13 mouse cellular contexts compared by ENCODE assay signal in the genomic region with DNA sequence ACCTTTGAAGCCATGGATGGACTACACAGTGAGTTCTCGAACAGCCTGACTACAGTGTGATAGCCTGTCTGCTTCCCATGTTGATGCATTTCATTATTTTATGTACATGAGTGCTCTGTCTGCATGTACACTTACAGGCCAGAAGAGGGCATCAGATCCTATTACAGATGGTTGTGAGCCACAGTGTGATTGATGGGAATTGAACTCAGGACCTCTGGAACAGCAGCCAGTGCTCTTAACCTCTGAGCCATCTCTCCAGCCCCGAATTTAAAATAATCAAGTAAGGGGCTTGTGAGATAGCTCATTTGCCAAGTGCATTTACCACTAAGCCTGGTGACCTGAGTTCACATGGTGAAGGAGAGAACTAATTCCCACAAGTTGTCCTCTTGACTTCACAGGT. TPM values are rescaled to one million over a fixed set of nuclear protein-coding genes. Genes with fewer than 3 reads are reported as not detected.
A peak's percentile ranks its signal among the peaks of the same experiment; 100 is the strongest.
DNase-seq lines count a peak whose midpoint lies in the region; ATAC-seq and TF ChIP-seq lines count a peak whose summit lies in the region.
"Had no signal": no experiment of that assay in that cellular context is flagged by ENCODE, and none has a peak within 500 bp of the region (broad histone marks: within the 10 kb centered on the region; RNA-seq: fewer than 3 reads in every experiment).

No protein-coding gene starts in this region.

- peak; percentile 38 for TF ChIP-seq RAD21 in MEL (IDR thresholded peaks at IDR 0.05; ENCODE audit: low read depth, low read length)

- 74% methylated on average over 2 of the region's 2 CpGs for WGBS in hindbrain, postnatal 0 days
- WGBS in hindbrain, embryonic 11.5 days, result 73% methylated on average over 2 of the region's 2 CpGs
- WGBS in midbrain, postnatal 0 days, result 78% methylated on average over 2 of the region's 2 CpGs
- WGBS in midbrain, embryonic 14.5 days, result 93% methylated on average over 2 of the region's 2 CpGs
- WGBS in hindbrain, embryonic 12.5 days, result 74% methylated on average over 2 of the region's 2 CpGs

- H3K4me3 ChIP-seq in hindbrain, postnatal 0 days (ENCODE audit: low read length), result no peak overlapping the region
- H3K4me3 ChIP-seq in hindbrain, embryonic 11.5 days (ENCODE audit: low read depth, low read length), result no peak overlapping the region
- no peak overlapping the region for H3K4me3 ChIP-seq in midbrain, postnatal 0 days (ENCODE audit: low read depth, low read length)
- H3K4me3 ChIP-seq in midbrain, embryonic 14.5 days (replicated peaks; ENCODE audit: low read depth, low read length), result no peak overlapping the region
- H3K4me3 ChIP-seq in MEL (ENCODE audit: control insufficient read depth in 1 of 2, insufficient read depth in 1 of 2, low read depth in 2 of 2, low read length in 2 of 2), result no peak overlapping the region
- no peak overlapping the region for H3K4me3 ChIP-seq in hindbrain, embryonic 12.5 days
- H3K4me3 ChIP-seq: erythroblast, embryonic 14.5 days; lung, embryonic 15.5 days had no signal

- ATAC-seq in hindbrain, postnatal 0 days, result no peak
- no peak for ATAC-seq in hindbrain, embryonic 11.5 days (ENCODE audit: low FRiP score)
- ATAC-seq in midbrain, postnatal 0 days (ENCODE audit: low FRiP score), result no peak
- ATAC-seq in midbrain, embryonic 14.5 days (ENCODE audit: low FRiP score, low TSS enrichment), result no peak
- ATAC-seq in hindbrain, embryonic 12.5 days (ENCODE audit: low FRiP score), result no peak

- no peak for DNase-seq in hindbrain, postnatal 0 days (ENCODE audit: low spot score)
- DNase-seq in hindbrain, embryonic 11.5 days (ENCODE audit: low spot score), result no peak
- no peak for DNase-seq in midbrain, postnatal 0 days (ENCODE audit: low spot score)
- DNase-seq in midbrain, embryonic 14.5 days, result no peak
- DNase-seq in MEL (ENCODE audit: low read depth, low spot score), result peak; percentile 80
- peak; percentile 40 for DNase-seq in splenic B cell, adult 2 months (ENCODE audit: low read depth, low spot score)
- DNase-seq in left cerebral cortex, postnatal 10 days (ENCODE audit: extremely low spot score in 1 of 2, low spot score in 2 of 2), result no peak
- DNase-seq: adrenal gland, postnatal 10 days; heart, postnatal 36 days; kidney, adult 8-10 months had no signal

- intact Hi-C loops in left cerebral cortex, postnatal 10 days (cut with DNase I), result no loop called here

- peaks cover 4% of the 10 kb centered on the region; the same call in 1 of the 2 replicates for H3K4me1 ChIP-seq in hindbrain, postnatal 0 days (ENCODE audit: insufficient read depth, low read length)
- peaks cover 2% of the 10 kb centered on the region; the same call in 1 of the 2 replicates for H3K4me1 ChIP-seq in hindbrain, embryonic 11.5 days (replicated peaks; ENCODE audit: control insufficient read depth, insufficient read depth, low read length)
- no peaks in the 10 kb centered on the region for H3K4me1 ChIP-seq in midbrain, postnatal 0 days (ENCODE audit: insufficient read depth, low read length)
- H3K4me1 ChIP-seq in midbrain, embryonic 14.5 days (ENCODE audit: control insufficient read depth, insufficient read depth, low read length), result peaks cover 5% of the 10 kb centered on the region
- H3K4me1 ChIP-seq in MEL (ENCODE audit: control insufficient read depth in 1 of 2, insufficient read depth in 2 of 2, low read length in 2 of 2), result peaks cover 0 to 12% of the 10 kb centered on the region in 2 experiments; a peak in 3 of 4 replicates
- H3K4me1 ChIP-seq in hindbrain, embryonic 12.5 days, result peaks cover 6% of the 10 kb centered on the region

- no peak overlapping the region for H3K9ac ChIP-seq in hindbrain, postnatal 0 days (replicated peaks; ENCODE audit: low read length)
- H3K9ac ChIP-seq in hindbrain, embryonic 11.5 days (ENCODE audit: low read depth, low read length), result no peak overlapping the region
- no peak overlapping the region for H3K9ac ChIP-seq in midbrain, postnatal 0 days (replicated peaks; ENCODE audit: low read length, poor library complexity, severe bottlenecking)
- no peak overlapping the region for H3K9ac ChIP-seq in midbrain, embryonic 14.5 days (replicated peaks; ENCODE audit: low read length)
- no peak overlapping the region for H3K9ac ChIP-seq in MEL (ENCODE audit: control insufficient read depth, low read depth, low read length, poor library complexity, severe bottlenecking)
- no peak overlapping the region for H3K9ac ChIP-seq in hindbrain, embryonic 12.5 days
- H3K9ac ChIP-seq: lung, embryonic 15.5 days had no signal

- H3K9me3 ChIP-seq in hindbrain, postnatal 0 days (ENCODE audit: low read length), result no peaks in the 10 kb centered on the region
- no peaks in the 10 kb centered on the region for H3K9me3 ChIP-seq in hindbrain, embryonic 11.5 days (ENCODE audit: control insufficient read depth, low read length)
- no peaks in the 10 kb centered on the region for H3K9me3 ChIP-seq in midbrain, postnatal 0 days (ENCODE audit: low read length)
- no peaks in the 10 kb centered on the region for H3K9me3 ChIP-seq in midbrain, embryonic 14.5 days (ENCODE audit: control insufficient read depth, low read length)
- no peaks in the 10 kb centered on the region for H3K9me3 ChIP-seq in MEL (replicated peaks; ENCODE audit: insufficient read depth, low read length)
- H3K9me3 ChIP-seq in hindbrain, embryonic 12.5 days (replicated peaks), result no peaks in the 10 kb centered on the region
- H3K9me3 ChIP-seq: lung, embryonic 15.5 days had no signal

- no peaks in the 10 kb centered on the region for H3K27me3 ChIP-seq in hindbrain, postnatal 0 days (ENCODE audit: insufficient read depth, low read length)
- no peaks in the 10 kb centered on the region for H3K27me3 ChIP-seq in hindbrain, embryonic 11.5 days (ENCODE audit: control insufficient read depth, insufficient read depth, low read length)
- no peaks in the 10 kb centered on the region for H3K27me3 ChIP-seq in midbrain, postnatal 0 days (ENCODE audit: insufficient read depth, low read length)
- H3K27me3 ChIP-seq in midbrain, embryonic 14.5 days (ENCODE audit: control insufficient read depth, insufficient read depth, low read length), result no peaks in the 10 kb centered on the region
- H3K27me3 ChIP-seq in MEL (ENCODE audit: control insufficient read depth in 1 of 2, insufficient read depth in 2 of 2, low read length in 2 of 2), result no peaks in the 10 kb centered on the region
- H3K27me3 ChIP-seq in splenic B cell, adult 2 months (ENCODE audit: control insufficient read depth, insufficient read depth, low read length, poor library complexity, severe bottlenecking), result no peaks in the 10 kb centered on the region
- H3K27me3 ChIP-seq in hindbrain, embryonic 12.5 days, result no peaks in the 10 kb centered on the region
- H3K27me3 ChIP-seq: lung, embryonic 15.5 days had no signal

- no peak overlapping the region for H3K4me2 ChIP-seq in hindbrain, postnatal 0 days (ENCODE audit: low read depth, low read length)
- no peak overlapping the region for H3K4me2 ChIP-seq in hindbrain, embryonic 11.5 days (replicated peaks; ENCODE audit: low read depth, low read length)
- no peak overlapping the region for H3K4me2 ChIP-seq in midbrain, postnatal 0 days (ENCODE audit: low read depth, low read length, poor library complexity, severe bottlenecking)
- no peak overlapping the region for H3K4me2 ChIP-seq in midbrain, embryonic 14.5 days (ENCODE audit: low read length)
- H3K4me2 ChIP-seq in hindbrain, embryonic 12.5 days (replicated peaks), result no peak overlapping the region
- H3K4me2 ChIP-seq: lung, embryonic 15.5 days had no signal

- peak; percentile 52 for TF ChIP-seq CTCF in hindbrain, postnatal 0 days (IDR thresholded peaks at IDR 0.05; ENCODE audit: low read depth)
- peak; percentile 54 for TF ChIP-seq CTCF in midbrain, postnatal 0 days (IDR thresholded peaks at IDR 0.05)
- peak; percentile 23 to 72 (median 71); a peak in 5 of 6 replicates for TF ChIP-seq CTCF in MEL (IDR thresholded peaks at IDR 0.05 in 2 of 3, conservative IDR thresholded peaks at IDR 0.05 in 1 of 3; ENCODE audit: control insufficient read depth in 1 of 3, insufficient read depth in 1 of 3, low read depth in 2 of 3, low read length in 3 of 3, poor library complexity in 1 of 3, severe bottlenecking in 1 of 3)

- H3K27ac ChIP-seq in hindbrain, postnatal 0 days, result no peak overlapping the region
- no peak overlapping the region for H3K27ac ChIP-seq in hindbrain, embryonic 11.5 days (ENCODE audit: low read depth, low read length)
- H3K27ac ChIP-seq in midbrain, postnatal 0 days (ENCODE audit: low read depth, low read length), result no peak overlapping the region
- no peak overlapping the region for H3K27ac ChIP-seq in midbrain, embryonic 14.5 days (replicated peaks; ENCODE audit: low read depth, low read length)
- no peak overlapping the region for H3K27ac ChIP-seq in MEL (ENCODE audit: control insufficient read depth, low read depth, low read length)
- no peak overlapping the region for H3K27ac ChIP-seq in hindbrain, embryonic 12.5 days
- H3K27ac ChIP-seq: lung, embryonic 15.5 days had no signal

- no peak for TF ChIP-seq POLR2A in MEL (IDR thresholded peaks at IDR 0.05; ENCODE audit: control insufficient read depth in 1 of 2, insufficient read depth in 1 of 2, low read depth in 1 of 2, low read length in 2 of 2, poor library complexity in 1 of 2)

- no peak for TF ChIP-seq EP300 in MEL (IDR thresholded peaks at IDR 0.05; ENCODE audit: low read depth in 1 of 2, low read length in 2 of 2)

- H3K79me2 ChIP-seq in MEL (ENCODE audit: control insufficient read depth, insufficient read depth, low read length, poor library complexity), result peaks cover 7% of the 10 kb centered on the region

- H3K36me3 ChIP-seq in hindbrain, postnatal 0 days (ENCODE audit: insufficient read depth, low read length), result no peaks in the 10 kb centered on the region
- no peaks in the 10 kb centered on the region for H3K36me3 ChIP-seq in hindbrain, embryonic 11.5 days (ENCODE audit: control insufficient read depth, insufficient read depth, low read length)
- H3K36me3 ChIP-seq in midbrain, postnatal 0 days (ENCODE audit: insufficient read depth, low read length), result no peaks in the 10 kb centered on the region
- no peaks in the 10 kb centered on the region for H3K36me3 ChIP-seq in midbrain, embryonic 14.5 days (ENCODE audit: control insufficient read depth, insufficient read depth, low read length)
- H3K36me3 ChIP-seq in MEL (ENCODE audit: control insufficient read depth in 1 of 2, insufficient read depth in 2 of 2, low read length in 2 of 2), result peaks cover 0 to 12% of the 10 kb centered on the region in 2 experiments; a peak in 2 of 4 replicates
- no peaks in the 10 kb centered on the region for H3K36me3 ChIP-seq in splenic B cell, adult 2 months (ENCODE audit: control insufficient read depth, insufficient read depth, low read length, poor library complexity, severe bottlenecking)
- H3K36me3 ChIP-seq in hindbrain, embryonic 12.5 days, result no peaks in the 10 kb centered on the region
- H3K36me3 ChIP-seq: lung, embryonic 15.5 days had no signal

RNA-seq across cellular contexts. Expression of a gene that starts 4.1 kb away (rescaled TPM):
- 66.0 and 71.4 TPM in 2 replicates for total RNA-seq in hindbrain, postnatal 0 days (2014; rRNA removed)
- polyA plus RNA-seq in hindbrain, postnatal 0 days (2015; fragmentation: Nextera tagmentation; extraction: Ambion mirVana), result 36.5 and 40.9 TPM in 2 replicates
- polyA plus RNA-seq in hindbrain, embryonic 11.5 days (2014; fragmentation: Nextera tagmentation; extraction: Ambion mirVana), result 13.8 and 14.4 TPM in 2 replicates
- 61.6 and 61.9 TPM in 2 replicates for total RNA-seq in midbrain, postnatal 0 days (2014; rRNA removed)
- 36.6 and 38.9 TPM in 2 replicates for polyA plus RNA-seq in midbrain, postnatal 0 days (2015; fragmentation: Nextera tagmentation; extraction: Ambion mirVana)
- 25.8 and 29.6 TPM in 2 replicates for polyA plus RNA-seq in midbrain, embryonic 14.5 days (2014; fragmentation: Nextera tagmentation; extraction: Ambion mirVana)
- total RNA-seq in MEL (2012; rRNA removed), result 33.9 and 43.1 TPM in 2 replicates
- 10 to 100 TPM in 1 of 2 experiments, not detected in 1; 33.7 TPM for polyA plus RNA-seq in MEL (2012; ENCODE audit: insufficient read depth in 1 of 2, insufficient read length in 2 of 2, low read depth in 1 of 2, low replicate concordance in 2 of 2, missing spikeins in 1 of 2)
- total RNA-seq in left cerebral cortex, postnatal 10 days (2021), result 10 to 100 TPM; 43.1 to 43.2 TPM
- polyA plus RNA-seq in hindbrain, embryonic 12.5 days (2016; fragmentation: Nextera tagmentation; extraction: Ambion mirVana), result 40.5 and 45.1 TPM in 2 replicates

RNA-seq across cellular contexts. Expression of a gene that starts 7.5 kb away (rescaled TPM):
- 23.1 and 27.9 TPM in 2 replicates for total RNA-seq in hindbrain, postnatal 0 days (2014; rRNA removed)
- 57.2 and 63.0 TPM in 2 replicates for polyA plus RNA-seq in hindbrain, postnatal 0 days (2015; fragmentation: Nextera tagmentation; extraction: Ambion mirVana)
- 147 and 158 TPM in 2 replicates for polyA plus RNA-seq in hindbrain, embryonic 11.5 days (2014; fragmentation: Nextera tagmentation; extraction: Ambion mirVana)
- total RNA-seq in midbrain, postnatal 0 days (2014; rRNA removed), result 29.0 and 38.1 TPM in 2 replicates
- 47.6 and 53.2 TPM in 2 replicates for polyA plus RNA-seq in midbrain, postnatal 0 days (2015; fragmentation: Nextera tagmentation; extraction: Ambion mirVana)
- polyA plus RNA-seq in midbrain, embryonic 14.5 days (2014; fragmentation: Nextera tagmentation; extraction: Ambion mirVana), result 73.9 and 76.4 TPM in 2 replicates
- 132 and 135 TPM in 2 replicates for total RNA-seq in MEL (2012; rRNA removed)
- polyA plus RNA-seq in MEL (2012; ENCODE audit: insufficient read depth in 1 of 2, insufficient read length in 2 of 2, low read depth in 1 of 2, low replicate concordance in 2 of 2, missing spikeins in 1 of 2), result 100 to 1,000 TPM; 152 to 368 TPM
- 10 to 100 TPM; 49.3 to 52.2 TPM for total RNA-seq in left cerebral cortex, postnatal 10 days (2021)
- polyA plus RNA-seq in hindbrain, embryonic 12.5 days (2016; fragmentation: Nextera tagmentation; extraction: Ambion mirVana), result 136 TPM in 2 replicates

RNA-seq across cellular contexts. Expression of a gene that starts 48.3 kb away (rescaled TPM):
- total RNA-seq in hindbrain, postnatal 0 days (2014; rRNA removed), result 91.4 and 92.8 TPM in 2 replicates
- polyA plus RNA-seq in hindbrain, postnatal 0 days (2015; fragmentation: Nextera tagmentation; extraction: Ambion mirVana), result 67.2 and 69.0 TPM in 2 replicates
- 27.9 and 35.2 TPM in 2 replicates for polyA plus RNA-seq in hindbrain, embryonic 11.5 days (2014; fragmentation: Nextera tagmentation; extraction: Ambion mirVana)
- 86.0 and 88.0 TPM in 2 replicates for total RNA-seq in midbrain, postnatal 0 days (2014; rRNA removed)
- polyA plus RNA-seq in midbrain, postnatal 0 days (2015; fragmentation: Nextera tagmentation; extraction: Ambion mirVana), result 64.5 and 68.9 TPM in 2 replicates
- polyA plus RNA-seq in midbrain, embryonic 14.5 days (2014; fragmentation: Nextera tagmentation; extraction: Ambion mirVana), result 40.1 and 46.3 TPM in 2 replicates
- 44.8 and 47.0 TPM in 2 replicates for total RNA-seq in MEL (2012; rRNA removed)
- 10 to 100 TPM; 37.5 to 66.5 TPM for polyA plus RNA-seq in MEL (2012; ENCODE audit: insufficient read depth in 1 of 2, insufficient read length in 2 of 2, low read depth in 1 of 2, low replicate concordance in 2 of 2, missing spikeins in 1 of 2)
- 100 to 1,000 TPM; 167 to 175 TPM for total RNA-seq in left cerebral cortex, postnatal 10 days (2021)
- polyA plus RNA-seq in hindbrain, embryonic 12.5 days (2016; fragmentation: Nextera tagmentation; extraction: Ambion mirVana), result 82.8 and 88.2 TPM in 2 replicates

Comparison
In these comparisons a context has a peak if more than half of its experiments do, and no peak if none do; other contexts are left out.
1. DNase-seq: peak in MEL (single experiment) and splenic B cell, adult 2 months (single experiment); none in hindbrain, postnatal 0 days (single experiment), hindbrain, embryonic 11.5 days (single experiment), midbrain, postnatal 0 days (single experiment), midbrain, embryonic 14.5 days (single experiment) and left cerebral cortex, postnatal 10 days (0 of 2).
2. Peak in every context shown above with its lines, with median percentiles within 50 percentile points of each other: CTCF ChIP-seq.